Mouse (Mus musculus): Measurements from ENCODE around the gene Sik2.

Sik2 gene

GRCm38 (mm10) chr9:50986123-50986522, 22.8 kb downstream of the Sik2 start:
- DNase-seq (ENCODE audit: low spot score in 2 of 2) = no peak

DNA sequence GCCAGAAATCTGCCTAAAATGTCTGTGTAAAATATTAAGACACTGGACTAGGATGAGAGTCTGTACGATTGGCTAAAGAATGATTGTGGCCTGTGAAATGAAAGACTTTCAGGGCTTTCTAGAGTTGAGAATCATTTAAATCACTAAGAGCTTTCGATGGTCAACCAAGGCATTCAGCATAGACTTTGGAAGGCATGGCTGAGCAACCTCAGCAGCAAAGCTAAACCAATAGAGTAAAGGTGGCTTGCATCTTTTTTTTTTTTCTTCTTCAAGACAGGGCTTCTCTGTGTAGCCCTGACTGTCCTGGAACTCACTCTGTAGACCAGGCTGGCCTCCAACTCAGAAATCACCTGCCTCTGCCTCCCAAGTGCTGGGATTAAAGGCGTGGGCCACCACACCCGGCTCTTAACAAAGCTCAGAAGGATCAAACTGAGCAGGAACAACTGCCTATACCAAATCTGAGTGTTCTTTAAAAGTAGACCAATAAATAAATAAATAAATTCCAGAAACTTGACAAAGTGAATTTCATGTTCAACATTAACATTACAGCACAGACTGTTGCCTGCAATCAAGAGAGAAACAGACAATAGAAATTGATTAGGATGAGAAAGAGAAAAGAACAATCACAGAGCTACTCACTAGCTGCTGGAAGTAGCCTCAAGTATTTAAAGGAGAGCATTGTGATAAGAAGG, 27.2 kb downstream of the Sik2 start:
- no peak for DNase-seq (ENCODE audit: low spot score in 2 of 2)

DNA sequence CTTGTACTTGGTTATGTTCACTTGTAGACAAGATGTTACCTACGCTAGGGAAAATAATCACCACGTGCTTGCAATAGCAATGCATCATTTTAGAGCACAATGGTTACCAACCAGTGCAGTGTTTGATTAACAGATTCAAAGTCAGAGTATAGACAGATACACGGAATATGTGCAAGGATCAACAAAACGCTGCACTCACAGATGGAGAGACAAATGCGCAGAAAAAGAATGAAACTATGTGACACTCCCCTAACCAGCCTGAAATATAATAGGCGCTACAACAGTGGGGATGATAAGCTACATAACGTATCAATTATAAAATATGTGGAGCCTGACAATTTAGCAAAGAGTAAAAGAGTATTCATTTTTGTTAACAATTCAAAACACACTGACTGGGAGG, 34.2 kb downstream of the Sik2 start:
- no peak for DNase-seq (ENCODE audit: low spot score in 2 of 2)

- no peak for DNase-seq (ENCODE audit: low spot score in 2 of 2)
Measured at GRCm38 (mm10) chr9:50970413-50970812, 38.5 kb downstream of the Sik2 start.

DNA sequence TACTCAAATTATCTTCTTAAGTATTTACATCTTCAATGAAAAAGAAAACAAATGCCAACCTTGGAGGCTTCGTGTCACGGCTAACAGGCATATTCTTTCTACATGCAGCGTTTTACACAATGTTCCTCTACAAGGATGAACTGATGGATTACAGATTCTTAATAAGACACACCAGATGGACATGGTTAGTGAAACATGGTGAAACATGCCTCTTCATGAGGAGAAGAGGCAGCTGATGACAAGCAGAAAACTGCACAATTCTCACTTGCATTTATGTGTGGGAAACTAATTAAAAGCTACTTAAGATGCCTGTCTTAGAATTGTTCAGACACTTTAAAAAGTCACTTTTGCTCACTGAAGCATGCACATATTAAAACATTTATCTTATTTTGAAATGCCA, 39.6 kb downstream of the Sik2 start:
- DNase-seq (ENCODE audit: low spot score in 2 of 2) = no peak

GRCm38 (mm10) chr9:50966277-50966676, 42.6 kb downstream of the Sik2 start:
- no peak for DNase-seq (ENCODE audit: low spot score in 2 of 2)

DNA sequence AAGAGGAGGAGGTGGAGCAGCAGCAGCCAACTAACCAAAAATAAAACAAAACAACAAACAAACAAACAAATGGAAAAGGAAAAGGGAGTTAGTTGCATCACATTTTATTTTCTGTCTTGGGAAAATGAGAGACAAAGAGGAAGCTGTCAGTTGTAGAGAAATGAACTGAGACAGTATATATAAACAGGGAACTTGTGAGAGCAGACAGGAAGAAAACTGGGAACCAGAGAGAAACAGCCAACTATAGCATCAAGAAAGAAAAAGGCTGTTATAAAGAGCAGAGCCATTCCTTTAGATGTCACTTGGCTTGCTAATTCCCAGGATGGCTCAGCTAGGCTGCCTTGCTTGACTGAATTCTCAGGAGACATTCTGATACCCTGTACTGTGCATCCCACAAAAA, 43.5 kb downstream of the Sik2 start:
- DNase-seq (ENCODE audit: low spot score in 2 of 2) = no peak

DNA sequence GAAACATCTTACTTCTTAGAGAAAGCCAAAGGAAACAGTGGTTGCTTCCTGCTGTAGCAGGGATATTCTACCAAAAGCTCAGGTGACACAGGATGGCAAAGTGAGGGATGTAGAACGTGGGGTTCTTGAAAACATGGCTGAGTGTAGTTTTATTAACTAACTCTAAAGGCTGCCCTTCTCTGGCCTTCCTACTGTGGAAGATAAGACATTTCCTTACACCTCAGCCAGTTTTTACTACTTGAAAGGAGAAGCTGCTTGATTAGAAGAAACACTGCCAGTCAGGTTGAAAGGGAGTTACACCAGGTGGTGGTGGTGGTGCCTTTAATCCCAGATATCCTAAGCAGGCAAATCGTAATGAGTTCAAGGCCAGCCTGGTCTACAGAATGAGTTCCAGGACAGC, 44.0 kb downstream of the Sik2 start:
- DNase-seq (ENCODE audit: low spot score in 2 of 2) = no peak

- no peak for DNase-seq (ENCODE audit: low spot score in 2 of 2)
Measured at GRCm38 (mm10) chr9:50957956-50958489, 50.9 kb downstream of the Sik2 start.

- no peak for DNase-seq (ENCODE audit: low spot score in 2 of 2)
Measured at GRCm38 (mm10) chr9:50955176-50955575, 53.7 kb downstream of the Sik2 start.

DNA sequence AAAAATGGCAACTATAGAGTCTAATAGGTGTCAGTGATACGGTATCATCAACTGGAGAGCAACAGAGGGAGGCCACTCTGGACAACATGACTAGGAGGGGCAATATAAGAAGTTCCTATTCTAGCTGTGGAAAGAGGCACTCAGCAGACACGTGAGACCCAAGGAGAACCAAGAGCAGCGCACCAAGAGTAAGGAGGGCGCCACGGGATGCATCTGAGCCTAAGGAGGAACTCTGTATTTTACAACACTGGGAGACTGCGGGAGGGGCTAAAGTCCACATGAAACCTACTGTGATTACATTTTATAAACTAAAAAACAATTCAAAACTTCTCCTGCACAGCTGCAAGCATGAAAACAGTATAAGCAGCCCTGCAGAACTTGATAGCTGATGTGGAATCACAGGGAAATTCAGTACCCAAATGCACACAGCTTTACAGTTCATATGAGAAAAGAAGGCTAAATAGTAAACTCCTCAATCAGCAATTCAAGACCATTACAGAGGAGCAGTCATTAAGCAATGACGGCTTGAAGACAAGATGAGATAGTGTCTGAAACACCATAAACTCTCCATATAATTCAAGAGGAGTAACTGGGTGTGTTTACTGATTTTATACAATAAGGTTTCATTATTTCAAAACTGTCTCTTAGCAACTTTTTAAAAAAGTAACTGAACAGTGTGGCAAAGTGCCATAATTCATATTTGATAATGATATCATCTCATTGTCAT, 60.6 kb downstream of the Sik2 start:
- DNase-seq (ENCODE audit: low spot score in 2 of 2) = no peak

GRCm38 (mm10) chr9:50946338-50946737, 62.5 kb downstream of the Sik2 start:
- no peak for DNase-seq (ENCODE audit: low spot score in 2 of 2)

GRCm38 (mm10) chr9:50944826-50945225, 64.0 kb downstream of the Sik2 start:
- no peak for DNase-seq (ENCODE audit: low spot score in 2 of 2)

- DNase-seq (ENCODE audit: low spot score in 2 of 2) = no peak
Measured at GRCm38 (mm10) chr9:50942711-50943110, 66.2 kb downstream of the Sik2 start.

- no peak for DNase-seq (ENCODE audit: low spot score in 2 of 2)
Measured at GRCm38 (mm10) chr9:50941804-50942401, 67.0 kb downstream of the Sik2 start.

GRCm38 (mm10) chr9:50929986-50930385, 78.9 kb downstream of the Sik2 start:
- no peak for DNase-seq (ENCODE audit: low spot score in 2 of 2)

DNA sequence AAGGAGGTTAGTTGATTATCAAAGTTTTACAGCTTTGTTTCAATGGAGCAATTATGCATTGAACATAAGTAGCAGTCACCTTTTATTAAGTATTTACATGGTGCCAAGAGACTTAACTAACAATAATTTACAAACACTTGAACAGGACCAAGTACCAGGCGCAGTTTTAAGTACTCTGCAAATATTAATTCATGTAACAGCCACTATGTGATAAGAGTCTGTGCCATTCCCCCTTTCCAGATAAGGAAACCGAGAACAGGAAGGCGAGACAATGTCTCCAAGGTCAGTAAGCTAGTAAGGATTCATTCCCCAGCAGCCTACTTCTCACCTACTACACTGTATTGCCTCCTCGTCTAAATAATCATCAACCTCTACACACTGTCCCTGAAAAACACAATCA, 83.1 kb downstream of the Sik2 start:
- DNase-seq (ENCODE audit: low spot score in 2 of 2) = no peak

DNA sequence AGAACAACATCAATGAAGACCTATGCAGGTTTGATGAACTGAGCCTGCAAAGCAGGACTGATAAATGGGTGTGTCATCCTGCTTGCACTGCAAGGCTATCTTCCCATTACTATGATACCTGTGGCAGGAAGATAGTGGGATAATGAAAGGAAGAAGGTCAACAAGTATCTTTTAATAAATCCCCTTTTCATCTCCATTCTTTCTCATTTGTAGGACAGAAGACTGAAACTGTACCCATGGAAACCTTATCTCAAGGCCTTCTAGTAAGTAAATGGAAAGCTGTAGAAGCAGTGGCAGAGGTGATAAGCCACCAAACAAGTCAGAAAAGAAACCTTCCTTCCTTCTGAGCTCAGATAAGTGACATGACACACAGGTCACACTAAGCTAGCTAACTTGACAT, 84.4 kb downstream of the Sik2 start:
- no peak for DNase-seq (ENCODE audit: low spot score in 2 of 2)

GRCm38 (mm10) chr9:50922363-50923153, 86.3 kb downstream of the Sik2 start:
- DNase-seq (ENCODE audit: low spot score in 2 of 2) = no peak

DNA sequence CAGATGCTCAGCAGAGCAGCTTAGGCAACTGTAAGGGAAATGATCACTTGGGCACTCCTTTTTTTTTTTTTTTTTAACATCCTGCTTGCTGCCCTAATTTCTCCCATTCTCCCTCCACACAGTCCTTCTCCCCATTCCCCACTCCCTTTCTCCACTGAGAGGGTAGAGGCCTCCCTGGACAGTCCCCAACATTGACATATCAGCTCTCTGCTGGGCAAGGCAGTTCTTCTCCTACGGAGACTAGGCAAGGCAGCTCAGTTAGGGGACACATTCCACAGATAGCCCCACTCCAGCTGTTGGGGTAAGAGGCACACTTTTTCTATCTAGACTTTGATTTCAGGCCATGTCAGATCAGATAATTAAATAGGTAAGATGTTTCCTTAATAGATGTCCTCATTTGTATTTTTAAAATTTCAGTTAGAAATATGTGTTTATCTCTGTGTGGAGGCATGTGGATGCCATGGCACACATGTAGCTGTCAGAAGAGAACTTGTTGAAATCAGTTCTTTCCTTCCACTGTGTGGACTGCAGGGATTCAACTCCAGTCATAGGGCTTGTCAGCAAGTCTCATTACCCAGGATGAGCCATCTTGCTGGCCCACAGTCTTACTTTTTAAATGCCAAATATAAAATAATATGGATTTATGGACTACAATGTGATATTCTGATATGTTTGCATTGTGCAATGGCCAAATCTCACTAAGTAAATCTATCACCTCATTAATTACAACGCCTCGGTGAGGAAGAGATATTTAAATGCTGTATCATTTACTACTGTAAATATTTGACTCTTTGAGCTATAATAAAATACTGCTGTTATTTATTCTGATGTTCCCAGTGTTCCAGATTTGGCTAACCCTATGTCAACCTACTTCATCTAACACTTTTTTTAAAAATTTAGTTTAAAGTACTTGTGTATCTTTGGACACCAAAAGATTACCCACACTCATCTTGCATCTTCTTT, 87.7 kb downstream of the Sik2 start:
- DNase-seq (ENCODE audit: low spot score in 2 of 2) = no peak

- no peak for DNase-seq (ENCODE audit: low spot score in 2 of 2)
Measured at GRCm38 (mm10) chr9:50919554-50919953, 89.3 kb downstream of the Sik2 start.

Data from spleen, postnatal 14 days (tissue).